Mouse (Mus musculus) midbrain, postnatal 0 days (tissue): ENCODE measurements around the gene Cidec. TPM values are rescaled to one million over a fixed set of nuclear protein-coding genes. Genes with fewer than 3 reads are reported as not detected.

Experiments
- ATAC-seq: fragments of 200-750 bp; cut with Nextera tagmentation; 2 replicates; pipeline ENCODE4 v1.8.0; 2017; ENCODE audit warnings: moderate number of reproducible peaks, mild to moderate bottlenecking, moderate TSS enrichment, moderate library complexity; ENCODE audit not compliant: low FRiP score
- DNase-seq: peaks from one replicate; pipeline ENCODE4 v3.0.0-alpha.2; 2015; ENCODE audit warnings: low spot score
- H3K27ac ChIP-seq: fragments of 300-500 bp; sonication (generic); 2 replicates; pipeline ENCODE4 v1.5.1; 2014; ENCODE audit warnings: low read depth, mild to moderate bottlenecking, low read length, mixed read lengths
- H3K27me3 ChIP-seq: fragments of 300-500 bp; sonication (generic); 2 replicates; pipeline ENCODE4 v1.6.1; 2014; ENCODE audit warnings: low read length, control low read depth, mixed read lengths; ENCODE audit not compliant: insufficient read depth
- H3K36me3 ChIP-seq: fragments of 300-500 bp; sonication (generic); 2 replicates; pipeline ENCODE4 v1.6.1; 2014; ENCODE audit warnings: low read length, control low read depth, mixed read lengths; ENCODE audit not compliant: insufficient read depth
- H3K4me1 ChIP-seq: fragments of 300-500 bp; sonication (generic); 2 replicates; pipeline ENCODE4 v1.6.1; 2014; ENCODE audit warnings: mild to moderate bottlenecking, control low read depth, antibody characterized with exemption, low read length, mixed read lengths; ENCODE audit not compliant: insufficient read depth
- H3K4me2 ChIP-seq: fragments of 300-500 bp; sonication (generic); 2 replicates; pipeline ENCODE4 v1.6.1; 2014; ENCODE audit warnings: low read depth, mild to moderate bottlenecking, low read length, mixed read lengths; ENCODE audit not compliant: poor library complexity, severe bottlenecking
- H3K4me3 ChIP-seq: fragments of 300-500 bp; sonication (generic); 2 replicates; pipeline ENCODE4 v1.5.1; 2014; ENCODE audit warnings: low read depth, mild to moderate bottlenecking, low read length, moderate library complexity
- H3K9ac ChIP-seq: fragments of 300-500 bp; sonication (generic); replicated peaks from 2 replicates; pipeline ENCODE4 v1.6.1; 2014; ENCODE audit warnings: mild to moderate bottlenecking, low read length, moderate library complexity, mixed read lengths; ENCODE audit not compliant: poor library complexity, severe bottlenecking
- H3K9me3 ChIP-seq: fragments of 300-500 bp; sonication (generic); 2 replicates; pipeline ENCODE4 v1.6.1; 2016; ENCODE audit warnings: low read length, control low read depth
- CTCF ChIP-seq: IDR thresholded peaks from 2 replicates; pipeline ENCODE4 v1.5.1; 2016; ENCODE audit warnings: antibody characterized with exemption, mild to moderate bottlenecking
- WGBS: fragments of 180-500 bp; shearing (Covaris S2); extraction: QIAGEN DNeasy Blood & Tissue Kit; methylation state at CpG from one replicate; pipeline ENCODE4 v1.1.7; 2014; 5-methylcytosine and 5-hydroxymethylcytosine counted together
- polyA plus RNA-seq: library from polyadenylated mRNA; unstranded; fragments of >200 nt; fragmentation: Nextera tagmentation; extraction: Ambion mirVana; gene quantifications from 2 replicates; pipeline ENCODE4 v1.2.1, GENCODE M21; 2015
- total RNA-seq: library from RNA; depleted of rRNA; stranded (reverse); fragments of >200 nt; gene quantifications from 2 replicates; pipeline ENCODE4 v1.2.3, GENCODE M21; 2014

Gene Cidec
- total and polyA plus RNA-seq, 2 experiments from 2014 or later = 0.09 TPM; not detected in 1

DNA sequence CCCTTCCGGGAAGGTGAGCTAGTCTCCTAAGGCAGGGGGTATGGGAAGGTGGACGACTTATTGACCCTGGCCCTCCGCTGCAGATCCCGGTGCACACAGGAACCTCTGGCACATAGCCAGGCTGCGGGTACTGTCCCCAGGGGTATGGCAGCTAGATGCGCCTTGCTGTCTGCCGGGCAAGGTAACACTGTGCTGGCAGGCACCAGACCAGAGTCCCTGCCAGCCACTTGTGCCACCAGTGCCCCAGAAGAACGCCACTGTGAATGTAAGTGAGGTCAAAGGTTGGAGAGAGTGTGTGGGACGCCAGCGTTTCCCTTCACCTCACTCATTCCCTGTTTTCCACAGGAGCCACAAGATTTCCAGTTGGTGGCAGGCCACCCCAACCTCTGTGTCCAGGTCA, 43.3 kb upstream of the Cidec start:
- H3K27me3 ChIP-seq = 0 out of 2 replicates have a peak, but pooled peaks cover 3% of the 10 kb centered on the region
- DNase-seq = no peak
- no peak for ATAC-seq
- no peak overlapping the region for H3K9ac ChIP-seq
- H3K4me3 ChIP-seq = no peak overlapping the region
- no peak for TF ChIP-seq CTCF
- H3K27ac ChIP-seq = no peak overlapping the region
- WGBS = 85% methylated on average over 10 of the region's 10 CpGs
- peaks cover 2% of the 10 kb centered on the region; the same call in 1 of the 2 replicates for H3K4me1 ChIP-seq
- no peaks in the 10 kb centered on the region for H3K9me3 ChIP-seq
- H3K4me2 ChIP-seq = no peak overlapping the region
- no peaks in the 10 kb centered on the region for H3K36me3 ChIP-seq

DNA sequence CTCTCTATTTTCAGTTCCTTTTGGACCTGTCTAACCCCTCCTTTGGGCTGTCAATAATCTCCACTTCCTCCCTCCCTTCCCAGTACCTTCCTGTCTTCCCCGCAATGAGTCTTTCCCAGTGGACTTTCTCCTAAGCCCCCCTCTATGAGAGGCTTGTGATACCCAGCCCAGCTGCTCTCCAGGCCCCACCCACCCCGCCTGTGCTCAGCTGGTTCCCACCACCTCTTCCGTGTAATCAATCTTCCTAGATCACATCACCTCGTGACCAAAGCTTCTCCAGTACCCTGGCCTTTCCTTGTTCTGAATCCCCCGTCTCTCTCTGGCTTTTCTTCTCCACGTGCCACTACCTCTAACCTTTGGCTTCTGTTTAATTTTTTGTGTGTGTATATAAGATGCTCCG, 41.8 kb upstream of the Cidec start:
- TF ChIP-seq CTCF = no peak
- H3K36me3 ChIP-seq = no peaks in the 10 kb centered on the region
- H3K9me3 ChIP-seq = no peaks in the 10 kb centered on the region
- 0 out of 2 replicates have a peak, but pooled peaks cover 3% of the 10 kb centered on the region for H3K27me3 ChIP-seq
- no peak overlapping the region for H3K27ac ChIP-seq
- no peaks in the 10 kb centered on the region; the same call in 1 of the 2 replicates for H3K4me1 ChIP-seq
- WGBS = 52% methylated on average over 7 of the region's 7 CpGs
- H3K4me2 ChIP-seq = no peak overlapping the region
- ATAC-seq = no peak
- H3K9ac ChIP-seq = no peak overlapping the region
- H3K4me3 ChIP-seq = no peak overlapping the region
- no peak for DNase-seq

DNA sequence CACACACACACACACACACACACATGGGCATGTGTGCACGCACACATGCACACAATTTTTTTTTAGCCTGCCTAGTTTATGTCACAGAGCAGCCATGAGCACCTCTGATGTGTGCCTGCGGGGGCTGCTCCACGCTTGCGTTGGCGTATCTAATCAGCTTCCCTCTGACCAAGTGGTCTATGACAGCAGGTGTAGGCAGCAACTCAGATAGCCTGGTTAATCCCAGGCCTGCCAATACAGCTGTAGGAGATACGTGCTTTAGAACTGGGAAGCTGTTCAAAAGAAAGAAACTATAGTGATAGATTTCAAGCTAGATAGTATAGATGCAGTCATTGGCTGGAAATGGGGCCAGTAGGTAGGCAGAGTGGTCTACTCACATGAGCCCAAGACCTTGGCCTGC, 38.2 kb upstream of the Cidec start:
- Histone ChIP-seq H3K9ac (no peak overlapping the region), H3K36me3 (no peaks in the 10 kb centered on the region), H3K27me3 (peaks cover 16% of the 10 kb centered on the region), H3K4me3 (no peak overlapping the region), H3K4me2 (no peak overlapping the region), H3K9me3 (no peaks in the 10 kb centered on the region), H3K4me1 (no peaks in the 10 kb centered on the region), H3K27ac (no peak overlapping the region)
- TF ChIP-seq CTCF = no peak
- 69% methylated on average over 6 of the region's 6 CpGs for WGBS
- no peak for ATAC-seq
- no peak for DNase-seq

DNA sequence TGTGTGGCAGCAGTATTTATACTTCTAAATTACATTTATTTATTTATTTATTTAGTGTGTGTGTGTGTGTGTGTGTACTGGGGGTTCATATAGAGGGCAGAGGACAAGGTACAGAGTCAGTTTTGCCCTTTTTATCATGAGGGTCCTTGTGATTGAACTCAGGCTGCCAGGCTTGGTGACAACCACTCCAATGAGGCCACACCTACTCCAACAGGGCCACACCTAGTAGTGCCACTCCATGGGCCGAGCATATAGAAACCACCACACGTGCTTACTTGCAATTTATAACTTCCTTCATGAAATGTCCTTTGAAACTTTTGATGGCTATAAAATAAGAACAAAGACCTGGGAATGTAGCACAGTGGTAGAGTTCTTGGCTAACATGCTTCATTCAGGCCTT, 37.7 kb upstream of the Cidec start:
- no peak for DNase-seq
- ATAC-seq = no peak
- TF ChIP-seq CTCF = no peak
- Histone ChIP-seq H3K4me1 (no peaks in the 10 kb centered on the region), H3K9ac (no peak overlapping the region), H3K27ac (no peak overlapping the region), H3K4me3 (no peak overlapping the region), H3K27me3 (peaks cover 16% of the 10 kb centered on the region), H3K9me3 (no peaks in the 10 kb centered on the region), H3K36me3 (no peaks in the 10 kb centered on the region), H3K4me2 (no peak overlapping the region)
- 70% methylated on average over 2 of the region's 2 CpGs for WGBS

DNA sequence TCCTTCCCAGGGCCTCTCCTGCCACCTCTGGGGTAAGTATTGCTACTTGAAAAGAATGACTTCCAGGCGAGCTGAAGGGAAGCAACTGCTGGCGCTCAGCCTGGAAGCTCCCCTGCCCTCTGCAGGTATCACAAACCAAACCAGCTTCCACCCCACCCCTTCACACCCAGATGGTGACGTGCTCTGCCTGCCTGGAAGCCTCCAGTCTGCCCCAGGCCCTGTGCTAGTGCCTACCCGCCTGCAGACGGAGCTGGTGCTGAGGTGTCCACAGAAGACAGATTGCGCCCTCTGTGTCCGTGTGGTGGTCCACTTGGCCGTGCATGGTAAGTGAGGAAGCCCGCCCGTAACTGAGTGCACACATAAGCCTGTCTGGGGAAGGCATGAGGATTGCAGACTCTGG, 36.5 kb upstream of the Cidec start:
- H3K4me2 ChIP-seq = no peak overlapping the region
- DNase-seq (no peak), ATAC-seq (no peak)
- no peak overlapping the region for H3K27ac ChIP-seq
- H3K36me3 ChIP-seq = no peaks in the 10 kb centered on the region
- 72% methylated on average over 10 of the region's 10 CpGs for WGBS
- no peak overlapping the region for H3K4me3 ChIP-seq
- H3K4me1 ChIP-seq = no peaks in the 10 kb centered on the region
- H3K27me3 ChIP-seq = peaks cover 16% of the 10 kb centered on the region
- H3K9me3 ChIP-seq = no peaks in the 10 kb centered on the region
- H3K9ac ChIP-seq = no peak overlapping the region
- no peak for TF ChIP-seq CTCF

DNA sequence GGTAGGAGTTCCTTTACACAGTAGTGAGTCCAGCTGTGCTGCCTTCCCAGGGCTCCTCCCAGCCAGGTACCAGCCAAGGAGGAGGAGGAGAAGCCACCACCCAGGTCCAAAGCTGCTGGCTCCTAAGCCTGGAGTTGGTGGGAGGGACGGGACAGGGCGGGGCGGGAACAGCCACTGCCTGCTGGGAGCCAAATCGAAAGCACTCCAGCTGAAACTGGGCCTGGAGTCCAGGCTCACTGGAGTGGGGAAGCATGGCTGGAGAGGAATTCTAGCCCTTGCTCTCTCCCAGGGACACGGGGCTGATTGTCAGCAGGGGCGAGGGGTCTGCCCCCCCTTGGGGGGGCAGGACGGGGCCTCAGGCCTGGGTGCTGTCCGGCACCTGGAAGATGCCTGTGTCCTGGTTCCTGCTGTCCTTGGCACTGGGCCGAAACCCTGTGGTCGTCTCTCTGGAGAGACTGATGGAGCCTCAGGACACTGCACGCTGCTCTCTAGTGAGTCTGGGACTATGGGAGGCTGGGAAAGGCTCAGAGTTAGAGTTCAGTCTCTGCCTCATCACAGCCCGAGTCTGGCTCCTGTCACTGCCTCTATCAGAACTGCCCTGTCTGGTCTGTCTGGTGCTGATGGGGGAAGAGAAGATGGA, 35.9 kb upstream of the Cidec start, which contains the start of gene Il17rc:
Gene Il17rc (plus strand): TSS at position 131 of the 640 bp plus-strand sequence.
- Histone ChIP-seq H3K4me2 (no peak within 1 kb of the TSS), H3K36me3 (no peaks in the 10 kb centered on the region), H3K4me3 (no peak within 1 kb of the TSS), H3K9ac (no peak within 1 kb of the TSS), H3K27me3 (peaks cover 16% of the 10 kb centered on the region), H3K27ac (no peak within 1 kb of the TSS), H3K4me1 (no peaks in the 10 kb centered on the region), H3K9me3 (no peaks in the 10 kb centered on the region)
- no peak for TF ChIP-seq CTCF
- DNase-seq = no peak
- no peak for ATAC-seq
- WGBS = 18% methylated on average over 12 of the region's 12 CpGs
